Comparison of ENCODE assay signal across 22 mouse cellular contexts in genomic region chr12:99257570-99257969, GRCm38 (mm10).
DNase-seq lines count a peak whose midpoint lies in the region; ATAC-seq and TF ChIP-seq lines count a peak whose summit lies in the region.
"Had no signal": no experiment of that assay in that cellular context is flagged by ENCODE, and none has a peak within 500 bp of the region (broad histone marks: within the 10 kb centered on the region; RNA-seq: fewer than 3 reads in every experiment).

No protein-coding gene starts in this region.

- H3K9ac ChIP-seq in heart, embryonic 12.5 days, result no peak overlapping the region
- no peak overlapping the region for H3K9ac ChIP-seq in heart, postnatal 0 days (replicated peaks; ENCODE audit: low read depth, low read length)
- H3K9ac ChIP-seq: embryonic facial prominence, embryonic 13.5 days; limb, embryonic 13.5 days; liver, embryonic 13.5 days; stomach, embryonic 15.5 days had no signal

- H3K27ac ChIP-seq in heart, embryonic 12.5 days (ENCODE audit: poor library complexity, severe bottlenecking), result peak overlapping the region; percentile 80
- H3K27ac ChIP-seq in heart, postnatal 0 days (ENCODE audit: low read depth), result peak overlapping the region; percentile 28; the same call in 1 of the 2 replicates
- H3K27ac ChIP-seq: embryonic facial prominence, embryonic 13.5 days; forebrain, embryonic 10.5 days; limb, embryonic 13.5 days; liver, embryonic 13.5 days; stomach, embryonic 15.5 days had no signal

- DNase-seq in heart, postnatal 36 days, result no peak
- peak; percentile 44 for DNase-seq in heart, postnatal 0 days (ENCODE audit: low spot score)
- no peak for DNase-seq in heart, adult 11 months
- DNase-seq in kidney, postnatal 10 days, result peak; percentile 25
- no peak for DNase-seq in kidney, adult 9 months
- peak; percentile 39 for DNase-seq in brain, embryonic 14.5 days (ENCODE audit: low read depth)
- no peak for DNase-seq in urinary bladder, postnatal 25 days (ENCODE audit: low spot score)
- DNase-seq: B cell, adult 2 months; cerebellum, adult 18-20 months; kidney, adult 8-10 months; liver, embryonic 13.5 days; lung, adult 2 months; lung, postnatal 14 days; midbrain, embryonic 14.5 days; right cerebral cortex, postnatal 25 days had no signal

- intact Hi-C loops in heart, postnatal 36 days (cut with DNase I), result no loop called here

- no peak overlapping the region for H3K4me3 ChIP-seq in heart, embryonic 12.5 days
- no peak overlapping the region for H3K4me3 ChIP-seq in heart, postnatal 0 days (ENCODE audit: low read depth, low read length)
- H3K4me3 ChIP-seq: embryonic facial prominence, embryonic 13.5 days; forebrain, embryonic 10.5 days; limb, embryonic 13.5 days; liver, embryonic 13.5 days; stomach, embryonic 15.5 days had no signal

- no peaks in the 10 kb centered on the region for H3K9me3 ChIP-seq in heart, embryonic 12.5 days (replicated peaks)
- H3K9me3 ChIP-seq in heart, postnatal 0 days (replicated peaks; ENCODE audit: control insufficient read depth, low read length), result no peaks in the 10 kb centered on the region
- H3K9me3 ChIP-seq: embryonic facial prominence, embryonic 13.5 days; forebrain, embryonic 10.5 days; liver, embryonic 13.5 days; stomach, embryonic 15.5 days had no signal

- peaks cover 68% of the 10 kb centered on the region for H3K4me1 ChIP-seq in heart, embryonic 12.5 days (replicated peaks)
- H3K4me1 ChIP-seq in heart, postnatal 0 days (ENCODE audit: control insufficient read depth, insufficient read depth), result peaks cover 35% of the 10 kb centered on the region

- no peak for TF ChIP-seq POLR2A in brain, embryonic 14.5 days (IDR thresholded peaks at IDR 0.05; ENCODE audit: borderline replicate concordance, extremely low read depth, insufficient read depth, insufficient read length, poor library complexity, severe bottlenecking)

- no peaks in the 10 kb centered on the region for H3K36me3 ChIP-seq in heart, embryonic 12.5 days
- no peaks in the 10 kb centered on the region for H3K36me3 ChIP-seq in heart, postnatal 0 days (replicated peaks; ENCODE audit: control insufficient read depth, insufficient read depth, low read length)
- H3K36me3 ChIP-seq: embryonic facial prominence, embryonic 13.5 days; forebrain, embryonic 10.5 days; liver, embryonic 13.5 days; stomach, embryonic 15.5 days had no signal

- 7% methylated on average over 5 of the region's 5 CpGs for WGBS in heart, embryonic 12.5 days
- 13% methylated on average over 5 of the region's 5 CpGs for WGBS in heart, postnatal 0 days

- H3K27me3 ChIP-seq in heart, embryonic 12.5 days (replicated peaks), result no peaks in the 10 kb centered on the region
- H3K27me3 ChIP-seq in heart, postnatal 0 days (ENCODE audit: control insufficient read depth, insufficient read depth, low read length), result no peaks in the 10 kb centered on the region
- H3K27me3 ChIP-seq: embryonic facial prominence, embryonic 13.5 days; limb, embryonic 13.5 days; liver, embryonic 13.5 days; stomach, embryonic 15.5 days had no signal

- H3K4me2 ChIP-seq in heart, embryonic 12.5 days, result peak overlapping the region; percentile 50
- H3K4me2 ChIP-seq in heart, postnatal 0 days (ENCODE audit: low read depth, low read length), result peak overlapping the region; percentile 9
- H3K4me2 ChIP-seq: embryonic facial prominence, embryonic 13.5 days; limb, embryonic 13.5 days; liver, embryonic 13.5 days; stomach, embryonic 15.5 days had no signal

- no peak for TF ChIP-seq CTCF in heart, postnatal 0 days (IDR thresholded peaks at IDR 0.05; ENCODE audit: low read depth)
- no peak for TF ChIP-seq CTCF in brain, embryonic 14.5 days (IDR thresholded peaks at IDR 0.05; ENCODE audit: borderline replicate concordance, extremely low read depth, insufficient read depth, insufficient read length)

- 0 out of 2 replicates have a peak, but pooled peaks have one; percentile 30 for TF ChIP-seq EP300 in heart, postnatal 0 days (IDR thresholded peaks at IDR 0.05; ENCODE audit: low read depth)

- peak; percentile 57; the same call in 1 of the 2 replicates for ATAC-seq in heart, embryonic 12.5 days (ENCODE audit: insufficient number of reproducible peaks, low FRiP score)
- no peak for ATAC-seq in heart, postnatal 0 days (ENCODE audit: insufficient read depth, low read depth)
- ATAC-seq: forebrain, embryonic 16.5 days; inflammation-experienced regulatory T-cells, adult 6 months had no signal

Comparison
In these comparisons a context has a peak if more than half of its experiments do, and no peak if none do; other contexts are left out.
1. DNase-seq: peak in heart, postnatal 0 days (single experiment), kidney, postnatal 10 days (single experiment) and brain, embryonic 14.5 days (single experiment); none in heart, postnatal 36 days (0 of 2), heart, adult 11 months (single experiment), kidney, adult 9 months (single experiment) and urinary bladder, postnatal 25 days (single experiment).